Mouse (Mus musculus): Measurements from ENCODE around the gene Cpa2.

Gene Cpa2

GRCm38 (mm10) chr6:30547656-30548306 lies 6.4 kb downstream of the Cpa2 start:
- no peak for DNase-seq (ENCODE audit: low read depth)

GRCm38 (mm10) chr6:30549231-30549761 lies 7.9 kb downstream of the Cpa2 start:
- no peak for DNase-seq (ENCODE audit: low read depth)

GRCm38 (mm10) chr6:30550496-30551192 lies 9.3 kb downstream of the Cpa2 start:
- DNase-seq (ENCODE audit: low read depth), result no peak

- no peak for DNase-seq (ENCODE audit: low read depth)
Observed at GRCm38 (mm10) chr6:30551193-30551515, 9.8 kb downstream of the Cpa2 start.

GRCm38 (mm10) chr6:30551644-30552580 lies 10.5 kb downstream of the Cpa2 start:
- no peak for DNase-seq (ENCODE audit: low read depth)

- DNase-seq (ENCODE audit: low read depth), result no peak
Observed at GRCm38 (mm10) chr6:30552628-30553027, 11.2 kb downstream of the Cpa2 start.

GRCm38 (mm10) chr6:30553381-30554010 lies 12.1 kb downstream of the Cpa2 start:
- DNase-seq (ENCODE audit: low read depth), result no peak

- no peak for DNase-seq (ENCODE audit: low read depth)
Observed at GRCm38 (mm10) chr6:30554092-30554491, 12.7 kb downstream of the Cpa2 start.

- no peak for DNase-seq (ENCODE audit: low read depth)
Observed at GRCm38 (mm10) chr6:30554621-30555170, 13.3 kb downstream of the Cpa2 start.

- DNase-seq (ENCODE audit: low read depth), result no peak
Observed at GRCm38 (mm10) chr6:30556080-30556479, 14.7 kb downstream of the Cpa2 start.

GRCm38 (mm10) chr6:30559726-30560125 lies 18.3 kb downstream of the Cpa2 start:
- DNase-seq (ENCODE audit: low read depth), result no peak

- DNase-seq (ENCODE audit: low read depth), result no peak
Observed at GRCm38 (mm10) chr6:30562132-30562531, 20.8 kb downstream of the Cpa2 start.

GRCm38 (mm10) chr6:30563575-30563974 lies 22.2 kb downstream of the Cpa2 start:
- DNase-seq (ENCODE audit: low read depth), result no peak

GRCm38 (mm10) chr6:30564051-30564450 lies 22.7 kb downstream of the Cpa2 start:
- no peak for DNase-seq (ENCODE audit: low read depth)

GRCm38 (mm10) chr6:30568069-30568468 lies 26.7 kb downstream of the Cpa2 start, which contains the start of gene Cpa4:
Gene Cpa4, plus strand, starts transcription at chr6:30568369.
- DNase-seq (ENCODE audit: low read depth), result no peak

- no peak for DNase-seq (ENCODE audit: low read depth)
Observed at GRCm38 (mm10) chr6:30569331-30569730, 27.9 kb downstream of the Cpa2 start.

GRCm38 (mm10) chr6:30570012-30570411 lies 28.6 kb downstream of the Cpa2 start:
- no peak for DNase-seq (ENCODE audit: low read depth)

GRCm38 (mm10) chr6:30572456-30573311 lies 31.3 kb downstream of the Cpa2 start:
- no peak for DNase-seq (ENCODE audit: low read depth)

GRCm38 (mm10) chr6:30573380-30573779 lies 32.0 kb downstream of the Cpa2 start:
- no peak for DNase-seq (ENCODE audit: low read depth)

- no peak for DNase-seq (ENCODE audit: low read depth)
Observed at GRCm38 (mm10) chr6:30574945-30575344, 33.6 kb downstream of the Cpa2 start.
